8 mouse cellular contexts compared by ENCODE assay signal in genomic region chr7:105751491-105752433, GRCm38 (mm10). TPM values are rescaled to one million over a fixed set of nuclear protein-coding genes. Genes with fewer than 3 reads are reported as not detected.
A peak's percentile ranks its signal among the peaks of the same experiment; 100 is the strongest.
DNase-seq lines count a peak whose midpoint lies in the region; ATAC-seq lines count a peak whose summit lies in the region.

Gene Tpp1 (minus strand): TSS chr7:105752235.

- no peaks in the 10 kb centered on the region for H3K27me3 ChIP-seq in hindbrain, embryonic 13.5 days

- ATAC-seq in hindbrain, embryonic 13.5 days (ENCODE audit: low FRiP score) = peak; percentile 92

- H3K27ac ChIP-seq in hindbrain, embryonic 13.5 days = peak within 1 kb of the TSS; percentile 72

- 22% methylated on average over 20 of the region's 20 CpGs for WGBS in hindbrain, embryonic 13.5 days

- peaks cover 22% of the 10 kb centered on the region for H3K4me1 ChIP-seq in hindbrain, embryonic 13.5 days (replicated peaks)

- peak within 1 kb of the TSS; percentile 59 for H3K4me2 ChIP-seq in hindbrain, embryonic 13.5 days

- peaks cover 75% of the 10 kb centered on the region for H3K36me3 ChIP-seq in hindbrain, embryonic 13.5 days

- peak; percentile 94 for DNase-seq in NIH3T3 (ENCODE audit: low read depth)
- peak; percentile 96 for DNase-seq in cerebellum, postnatal 10 days
- peak; percentile 90 to 93 for DNase-seq in frontal cortex, postnatal 14 days (ENCODE audit: low spot score in 2 of 2)
- DNase-seq in layer of hippocampus, postnatal 25 days (ENCODE audit: extremely low spot score in 1 of 2, low spot score in 1 of 2) = peak; percentile 76 to 78
- peak; percentile 96 for DNase-seq in lung, postnatal 25 days (ENCODE audit: low spot score)
- peak; percentile 94 for DNase-seq in retina, embryonic 14.5 days (ENCODE audit: low spot score)
- DNase-seq in thymus, postnatal 4 days = peak; percentile 87

- H3K9me3 ChIP-seq in hindbrain, embryonic 13.5 days = no peaks in the 10 kb centered on the region

- H3K4me3 ChIP-seq in hindbrain, embryonic 13.5 days = peak within 1 kb of the TSS; percentile 44

- H3K9ac ChIP-seq in hindbrain, embryonic 13.5 days = peak within 1 kb of the TSS; percentile 69

RNA-seq across cellular contexts. Expression of gene Tpp1, which starts in this region (rescaled TPM):
- polyA plus RNA-seq in hindbrain, embryonic 13.5 days (2015; fragmentation: Nextera tagmentation; extraction: Ambion mirVana) = 39.9 and 46.8 TPM in 2 replicates
- 10 to 100 TPM; 61.4 to 61.8 TPM for total RNA-seq in layer of hippocampus, postnatal 25 days (2021)

Comparison
In these comparisons a context has a peak if more than half of its experiments do, and no peak if none do; other contexts are left out.
1. Peak in every context shown above with its lines: DNase-seq, ATAC-seq, H3K4me3 ChIP-seq and H3K27ac ChIP-seq.